Mouse (Mus musculus): Measurements from ENCODE around the gene Tmem176b. TPM values are rescaled to one million over a fixed set of nuclear protein-coding genes. Genes with fewer than 3 reads are reported as not detected.

The Tmem176b gene
- polyA plus RNA-seq, 1 experiment from 2014 or later = 92.9 TPM

DNA sequence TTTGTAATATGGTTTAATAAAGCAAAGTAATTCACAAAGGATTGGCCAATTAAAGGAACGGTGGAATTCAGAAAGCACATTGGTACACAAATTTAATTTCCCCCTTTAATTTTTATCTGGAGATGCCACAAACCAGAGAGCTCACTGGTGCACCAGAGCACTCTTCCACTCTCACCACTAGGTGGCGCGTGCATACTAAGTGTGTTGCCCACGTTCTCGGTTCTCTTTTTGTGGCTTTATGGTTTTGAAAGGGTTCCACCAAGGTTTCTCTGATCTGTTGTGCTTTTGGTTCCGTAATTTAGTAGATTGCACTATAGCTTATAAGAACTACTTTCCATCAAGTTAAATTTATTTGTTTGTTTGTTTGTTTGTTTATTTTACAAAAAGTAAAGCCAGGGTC lies 23.5 kb downstream of the Tmem176b start:
- no peak overlapping the region for H3K9ac ChIP-seq
- H3K36me3 ChIP-seq = no peaks in the 10 kb centered on the region
- H3K4me2 ChIP-seq = no peak overlapping the region
- no peaks in the 10 kb centered on the region for H3K4me1 ChIP-seq
- no peaks in the 10 kb centered on the region for H3K9me3 ChIP-seq (replicated peaks)
- H3K27ac ChIP-seq = no peak overlapping the region
- H3K4me3 ChIP-seq = no peak overlapping the region
- no peaks in the 10 kb centered on the region for H3K27me3 ChIP-seq (replicated peaks)
- WGBS (ENCODE audit: insufficient replicate concordance) = 2% methylated on average over 6 of the region's 6 CpGs
- no peak for ATAC-seq

DNA sequence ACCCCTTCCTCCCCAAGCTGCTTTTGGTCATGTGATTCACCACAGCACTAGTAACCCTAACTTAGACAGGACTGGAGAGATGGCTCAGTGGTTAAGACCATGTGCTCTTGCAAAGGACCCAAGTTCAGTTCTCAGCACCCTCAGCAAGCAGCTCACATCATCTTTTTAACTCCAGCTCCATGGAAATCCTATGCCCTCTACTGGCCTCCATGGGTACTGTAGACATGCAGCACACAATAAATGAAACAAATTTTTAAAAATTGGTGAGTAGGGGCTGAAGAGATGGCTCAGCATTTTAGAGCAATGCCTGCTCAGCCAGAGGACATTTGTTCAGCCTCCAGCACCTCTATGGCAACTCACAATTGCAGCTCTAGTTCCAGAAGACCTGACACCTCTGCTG lies 26.3 kb downstream of the Tmem176b start:
- ATAC-seq = no peak
- Histone ChIP-seq H3K27ac (no peak overlapping the region), H3K9ac (no peak overlapping the region), H3K27me3 (replicated peaks) (no peaks in the 10 kb centered on the region), H3K9me3 (replicated peaks) (no peaks in the 10 kb centered on the region), H3K4me2 (no peak overlapping the region), H3K4me1 (no peaks in the 10 kb centered on the region), H3K4me3 (no peak overlapping the region), H3K36me3 (no peaks in the 10 kb centered on the region)

- Histone ChIP-seq H3K4me1 (no peaks in the 10 kb centered on the region), H3K4me3 (no peak overlapping the region), H3K36me3 (no peaks in the 10 kb centered on the region), H3K27ac (no peak overlapping the region), H3K9me3 (replicated peaks) (no peaks in the 10 kb centered on the region), H3K9ac (no peak overlapping the region), H3K4me2 (no peak overlapping the region), H3K27me3 (replicated peaks) (no peaks in the 10 kb centered on the region)
- 60% methylated on average over 3 of the region's 3 CpGs for WGBS (ENCODE audit: insufficient replicate concordance)
- ATAC-seq = no peak
Measured at GRCm38 (mm10) chr6:48809494-48810219, 31.6 kb downstream of the Tmem176b start.

- H3K9ac ChIP-seq = no peak overlapping the region
- H3K36me3 ChIP-seq = no peaks in the 10 kb centered on the region
- H3K4me2 ChIP-seq = no peak overlapping the region
- no peaks in the 10 kb centered on the region for H3K9me3 ChIP-seq (replicated peaks)
- H3K4me1 ChIP-seq = no peaks in the 10 kb centered on the region
- ATAC-seq = no peak
- no peak overlapping the region for H3K27ac ChIP-seq
- no peaks in the 10 kb centered on the region for H3K27me3 ChIP-seq (replicated peaks)
- 72% methylated on average over 3 of the region's 3 CpGs for WGBS (ENCODE audit: insufficient replicate concordance)
- no peak overlapping the region for H3K4me3 ChIP-seq
Measured at GRCm38 (mm10) chr6:48806746-48807145, 34.5 kb downstream of the Tmem176b start.

DNA sequence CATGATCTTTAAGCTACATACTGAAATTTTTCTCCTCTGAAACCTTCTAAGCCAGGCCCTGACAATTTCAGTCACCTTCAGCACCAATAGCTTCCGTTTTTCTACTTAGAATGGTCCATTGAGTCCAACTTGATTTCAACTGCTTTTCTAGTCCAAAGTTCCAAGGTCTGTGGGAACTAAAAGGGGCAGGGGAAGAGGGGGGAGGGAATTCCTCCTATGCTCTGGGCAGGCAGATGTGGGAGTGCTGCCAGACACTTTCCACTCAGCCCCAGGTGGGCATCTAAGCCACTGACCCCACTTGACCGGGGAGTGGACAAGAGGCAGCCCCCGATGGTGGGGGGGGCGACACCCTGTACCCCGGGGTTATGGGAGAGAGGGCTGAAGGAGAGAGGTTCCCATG lies 37.0 kb downstream of the Tmem176b start:
- no peak for ATAC-seq
- no peaks in the 10 kb centered on the region for H3K36me3 ChIP-seq
- 76% methylated on average over 5 of the region's 5 CpGs for WGBS (ENCODE audit: insufficient replicate concordance)
- no peak overlapping the region for H3K9ac ChIP-seq
- no peaks in the 10 kb centered on the region for H3K9me3 ChIP-seq (replicated peaks)
- no peaks in the 10 kb centered on the region for H3K4me1 ChIP-seq
- no peaks in the 10 kb centered on the region for H3K27me3 ChIP-seq (replicated peaks)
- H3K27ac ChIP-seq = no peak overlapping the region
- H3K4me3 ChIP-seq = no peak overlapping the region
- H3K4me2 ChIP-seq = no peak overlapping the region

- H3K4me1 ChIP-seq = no peaks in the 10 kb centered on the region
- H3K9me3 ChIP-seq (replicated peaks) = no peaks in the 10 kb centered on the region
- no peak overlapping the region for H3K4me2 ChIP-seq
- H3K4me3 ChIP-seq = no peak overlapping the region
- no peaks in the 10 kb centered on the region for H3K36me3 ChIP-seq
- no peak overlapping the region for H3K27ac ChIP-seq
- no peak overlapping the region for H3K9ac ChIP-seq
- no peak for ATAC-seq
- H3K27me3 ChIP-seq (replicated peaks) = no peaks in the 10 kb centered on the region
Measured at GRCm38 (mm10) chr6:48803406-48804051, 37.8 kb downstream of the Tmem176b start.

GRCm38 (mm10) chr6:48801897-48802296 lies 39.4 kb downstream of the Tmem176b start:
- Histone ChIP-seq H3K9me3 (replicated peaks) (no peaks in the 10 kb centered on the region), H3K27me3 (replicated peaks) (no peaks in the 10 kb centered on the region), H3K4me1 (no peaks in the 10 kb centered on the region), H3K36me3 (no peaks in the 10 kb centered on the region), H3K9ac (no peak overlapping the region), H3K4me2 (no peak overlapping the region), H3K27ac (no peak overlapping the region), H3K4me3 (no peak overlapping the region)
- no peak for ATAC-seq
- 50% methylated on average over 1 of the region's 1 CpGs for WGBS (ENCODE audit: insufficient replicate concordance)

- Histone ChIP-seq H3K36me3 (no peaks in the 10 kb centered on the region), H3K27me3 (replicated peaks) (no peaks in the 10 kb centered on the region), H3K9ac (no peak overlapping the region), H3K9me3 (replicated peaks) (no peaks in the 10 kb centered on the region), H3K4me2 (no peak overlapping the region), H3K4me3 (no peak overlapping the region), H3K27ac (no peak overlapping the region), H3K4me1 (no peaks in the 10 kb centered on the region)
- no peak for ATAC-seq
- 61% methylated on average over 2 of the region's 2 CpGs for WGBS (ENCODE audit: insufficient replicate concordance)
Measured at GRCm38 (mm10) chr6:48787867-48788266, 53.4 kb downstream of the Tmem176b start.

- ATAC-seq = no peak
Measured at GRCm38 (mm10) chr6:48785601-48786000, 55.7 kb downstream of the Tmem176b start.

GRCm38 (mm10) chr6:48785189-48785588 lies 56.1 kb downstream of the Tmem176b start:
- Histone ChIP-seq H3K27ac (no peak overlapping the region), H3K36me3 (no peaks in the 10 kb centered on the region), H3K9me3 (replicated peaks) (no peaks in the 10 kb centered on the region), H3K4me2 (no peak overlapping the region), H3K9ac (no peak overlapping the region), H3K4me1 (no peaks in the 10 kb centered on the region), H3K4me3 (no peak overlapping the region), H3K27me3 (replicated peaks) (no peaks in the 10 kb centered on the region)
- no peak for ATAC-seq
- WGBS (ENCODE audit: insufficient replicate concordance) = 35% methylated on average over 1 of the region's 1 CpGs

More at GRCm38 (mm10) chr6:48785601-48786000, 55.7 kb downstream of the Tmem176b start:
- Histone ChIP-seq H3K4me3 (no peak overlapping the region), H3K27me3 (replicated peaks) (no peaks in the 10 kb centered on the region), H3K9me3 (replicated peaks) (no peaks in the 10 kb centered on the region), H3K4me1 (no peaks in the 10 kb centered on the region), H3K27ac (no peak overlapping the region), H3K9ac (no peak overlapping the region), H3K4me2 (no peak overlapping the region), H3K36me3 (no peaks in the 10 kb centered on the region)
- 58% methylated on average over 2 of the region's 2 CpGs for WGBS (ENCODE audit: insufficient replicate concordance)

- Histone ChIP-seq H3K4me2 (no peak overlapping the region), H3K9me3 (replicated peaks) (0 out of 2 replicates have a peak, but pooled peaks cover 4% of the 10 kb centered on the region), H3K36me3 (no peaks in the 10 kb centered on the region), H3K27me3 (replicated peaks) (no peaks in the 10 kb centered on the region), H3K9ac (no peak overlapping the region), H3K4me1 (no peaks in the 10 kb centered on the region), H3K27ac (no peak overlapping the region), H3K4me3 (no peak overlapping the region)
- no peak for ATAC-seq
- 62% methylated on average over 1 of the region's 1 CpGs for WGBS (ENCODE audit: insufficient replicate concordance)
Measured at GRCm38 (mm10) chr6:48784406-48784805, 56.9 kb downstream of the Tmem176b start.

All from liver, embryonic 12.5 days (tissue).